Mouse (Mus musculus) testis, adult 2 months (tissue): ENCODE measurements around the gene Kcnj11.

Source experiments
- CTCF ChIP-seq: fragments of 200-500 bp; IDR thresholded peaks from 2 replicates; pipeline ENCODE4 v1.5.1; 2012; ENCODE audit warnings: low read depth, mild to moderate bottlenecking, inconsistent platforms, low read length, moderate library complexity; ENCODE audit not compliant: control insufficient read depth, insufficient read depth, insufficient replicate concordance
- POLR2A ChIP-seq: fragments of 200-500 bp; IDR thresholded peaks from 2 replicates; pipeline ENCODE4 v1.6.1; 2012; ENCODE audit warnings: low read depth, mild to moderate bottlenecking, inconsistent platforms, low read length, moderate library complexity; ENCODE audit not compliant: control insufficient read depth

GRCm38 (mm10) chr7:46047873-46048562 lies 52.5 kb downstream of the Kcnj11 start:
- TF ChIP-seq CTCF (no peak), POLR2A (no peak)
